Mouse (Mus musculus): Measurements from ENCODE around the gene Sema4d.
"Not testable (repeated sequence)": the region's sequence is repeated elsewhere in the genome, so short reads cannot be mapped to it uniquely, and the experiment has no call there.

DNA sequence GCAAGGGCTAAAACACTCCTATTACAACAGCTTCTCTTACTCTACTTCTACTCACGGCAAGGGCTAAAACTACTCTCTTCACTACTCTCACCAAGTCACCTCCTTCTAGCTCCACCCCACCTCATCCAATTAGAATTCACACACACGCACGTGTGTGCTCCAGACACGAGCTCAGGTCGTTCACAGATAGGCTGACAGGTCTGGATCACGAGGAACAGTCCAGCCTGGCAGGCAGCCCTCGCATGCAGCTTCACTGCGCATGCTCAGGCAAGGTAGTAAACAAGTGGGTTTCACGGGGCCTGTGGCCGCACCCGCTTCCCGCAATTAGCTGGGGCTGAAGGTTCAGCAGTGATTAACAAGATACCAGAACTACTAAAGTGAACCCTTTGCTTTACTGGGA, 125.4 kb downstream of the Sema4d start:
- not testable (repeated sequence) for TF ChIP-seq ZNF384 (IDR thresholded peaks at IDR 0.05; ENCODE audit: low read depth, low read length); EP300 (IDR thresholded peaks at IDR 0.05; ENCODE audit: low read depth in 1 of 2, low read length in 2 of 2); POLR2A (IDR thresholded peaks at IDR 0.05; ENCODE audit: control insufficient read depth in 1 of 2, insufficient read depth in 1 of 2, low read depth in 1 of 2, low read length in 2 of 2, poor library complexity in 1 of 2); CTCF (IDR thresholded peaks at IDR 0.05 in 2 of 3, conservative IDR thresholded peaks at IDR 0.05 in 1 of 3; ENCODE audit: control insufficient read depth in 1 of 3, insufficient read depth in 1 of 3, low read depth in 2 of 3, low read length in 3 of 3, poor library complexity in 1 of 3, severe bottlenecking in 1 of 3); MXI1 (IDR thresholded peaks at IDR 0.05; ENCODE audit: low read depth, low read length); RAD21 (IDR thresholded peaks at IDR 0.05; ENCODE audit: low read depth, low read length); TCF12 (IDR thresholded peaks at IDR 0.05; ENCODE audit: low read depth, low read length); MAFK (IDR thresholded peaks at IDR 0.05; ENCODE audit: borderline replicate concordance, low read depth, low read length); UBTF (IDR thresholded peaks at IDR 0.05; ENCODE audit: borderline replicate concordance, insufficient read depth, low read depth, low read length); RCOR1 (IDR thresholded peaks at IDR 0.05; ENCODE audit: low read depth, low read length); BHLHE40 (IDR thresholded peaks at IDR 0.05; ENCODE audit: borderline replicate concordance, low read depth, low read length); USF1 (IDR thresholded peaks at IDR 0.05; ENCODE audit: low read depth, low read length)
